Mouse (Mus musculus) adrenal gland, postnatal 36 days (tissue): ENCODE results near the gene Vwde. TPM values are rescaled to one million over a fixed set of nuclear protein-coding genes. Genes with fewer than 3 reads are reported as not detected.
A peak's percentile ranks its signal among the peaks of the same experiment; 100 is the strongest.

Experiments used
- DNase-seq, 2 experiments: peaks; one replicate each; pipeline ENCODE4 v3.0.0; 2021; ENCODE audit warnings: mixed read lengths in 1 of 2
- long read RNA-seq, 2 experiments: library from polyadenylated mRNA; stranded (forward); transcript quantifications; one replicate each; pipeline ENCODE4 v2.0.0; 2021; ENCODE audit warnings: borderline sequencing depth in 2 of 2
- total RNA-seq, 2 experiments: library from RNA; stranded (reverse); gene quantifications; 2 replicates each; pipeline ENCODE4 v1.2.3; 2021

Gene Vwde
- not detected for total RNA-seq
- long read RNA-seq, experiment 1, result 0 reads
- long read RNA-seq, experiment 2, result 0 reads

GRCm38 (mm10) chr6:13224596-13225227 is at the start of gene Vwde:
Gene Vwde, minus strand, starts transcription at chr6:13224965.
- peak; percentile 0 to 2 for DNase-seq

GRCm38 (mm10) chr6:13255341-13255740 is 30.6 kb upstream of the Vwde start:
- no peak for DNase-seq

- DNase-seq, result no peak
Measured at GRCm38 (mm10) chr6:13248317-13248969, 23.7 kb upstream of the Vwde start.

GRCm38 (mm10) chr6:13206157-13206556 is 18.6 kb downstream of the Vwde start:
- DNase-seq, result no peak

GRCm38 (mm10) chr6:13197486-13197885 is 27.3 kb downstream of the Vwde start:
- no peak for DNase-seq

- DNase-seq, result no peak
Measured at GRCm38 (mm10) chr6:13186836-13187235, 37.9 kb downstream of the Vwde start.

- DNase-seq, result no peak
Measured at GRCm38 (mm10) chr6:13180061-13180460, 44.7 kb downstream of the Vwde start.

GRCm38 (mm10) chr6:13169459-13170150 is 55.2 kb downstream of the Vwde start:
- no peak for DNase-seq

- no peak for DNase-seq
Measured at GRCm38 (mm10) chr6:13166240-13166937, 58.4 kb downstream of the Vwde start.

GRCm38 (mm10) chr6:13159437-13159836 is 65.3 kb downstream of the Vwde start:
- no peak for DNase-seq

GRCm38 (mm10) chr6:13153888-13154697 is 70.7 kb downstream of the Vwde start:
- no peak for DNase-seq

- DNase-seq, result peak; percentile 8 to 48
Measured at GRCm38 (mm10) chr6:13152062-13152640, 72.6 kb downstream of the Vwde start.

- no peak for DNase-seq
Measured at GRCm38 (mm10) chr6:13137255-13137654, 87.5 kb downstream of the Vwde start.

- no peak for DNase-seq
Measured at GRCm38 (mm10) chr6:13108662-13109061, 116.1 kb downstream of the Vwde start.

Other genes starting within 250 kb of the Vwde start
- gene Tmem106b, start 155.2 kb downstream of the Vwde start, total RNA-seq, result 100 to 1,000 TPM; 128 to 174 TPM